Mouse (Mus musculus): Measurements from ENCODE around the gene Zbtb22.

DNA sequence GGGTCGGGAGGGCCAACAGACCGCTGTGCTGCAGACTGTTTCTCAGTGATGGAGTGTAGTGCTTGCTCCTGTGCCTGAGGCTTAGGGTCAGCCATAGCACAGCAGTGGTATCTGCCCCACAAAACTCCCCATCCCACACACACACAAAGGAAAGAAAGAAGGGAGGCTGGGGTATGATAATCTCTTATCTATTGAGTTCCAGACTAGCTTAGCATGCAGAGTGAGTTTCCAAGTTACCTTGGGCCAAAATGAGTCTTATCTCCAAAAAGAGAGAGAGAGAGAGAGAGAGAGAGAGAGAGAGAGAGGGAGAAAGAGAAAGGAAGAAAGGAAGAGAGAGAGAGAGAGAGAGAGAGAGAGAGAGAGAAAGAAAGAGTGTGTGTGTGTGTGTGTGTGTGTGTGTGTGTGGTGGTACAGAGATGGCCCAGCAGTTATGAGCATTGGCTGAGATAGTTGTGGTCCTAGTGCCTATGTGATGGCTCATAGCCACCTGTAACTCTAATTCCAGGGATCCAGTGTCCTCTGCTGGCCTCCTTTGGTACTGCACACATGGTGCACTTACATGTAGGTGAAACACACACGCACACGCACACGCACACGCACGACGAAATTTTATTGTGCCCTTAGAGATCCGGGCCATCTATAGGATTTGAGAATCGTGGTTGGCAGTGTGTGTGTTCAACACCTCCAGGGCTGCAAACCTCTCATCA lies 9.0 kb downstream of the Zbtb22 start:
- peak; percentile 80 for TF ChIP-seq CTCF (IDR thresholded peaks at IDR 0.05; ENCODE audit: low read depth)
- no peak for TF ChIP-seq EP300 (IDR thresholded peaks at IDR 0.05; ENCODE audit: low read depth)
